13 mouse cellular contexts compared by ENCODE assay signal in genomic region chr11:35053613-35053950, GRCm38 (mm10).
DNase-seq lines count a peak whose midpoint lies in the region; ATAC-seq and TF ChIP-seq lines count a peak whose summit lies in the region.
"Had no signal": no experiment of that assay in that cellular context is flagged by ENCODE, and none has a peak within 500 bp of the region (broad histone marks: within the 10 kb centered on the region; RNA-seq: fewer than 3 reads in every experiment).

No protein-coding gene starts in this region.

- TF ChIP-seq CTCF in intestine, postnatal 0 days (IDR thresholded peaks at IDR 0.05; ENCODE audit: low read depth), result no peak

- H3K4me2 ChIP-seq in intestine, embryonic 14.5 days (ENCODE audit: low read length), result no peak overlapping the region
- no peak overlapping the region for H3K4me2 ChIP-seq in intestine, postnatal 0 days (replicated peaks; ENCODE audit: low read depth)
- 0 out of 2 replicates have a peak overlapping the region, but pooled peaks have one; percentile 6 for H3K4me2 ChIP-seq in lung, embryonic 15.5 days
- H3K4me2 ChIP-seq: forebrain, embryonic 12.5 days had no signal

- no peak overlapping the region for H3K4me3 ChIP-seq in intestine, embryonic 14.5 days (ENCODE audit: low read depth, low read length)
- H3K4me3 ChIP-seq in intestine, postnatal 0 days (ENCODE audit: low read depth, low read length), result no peak overlapping the region
- no peak overlapping the region for H3K4me3 ChIP-seq in lung, embryonic 15.5 days
- H3K4me3 ChIP-seq: forebrain, embryonic 12.5 days; layer of hippocampus, adult 2 months had no signal

- H3K27ac ChIP-seq in intestine, embryonic 14.5 days (ENCODE audit: low read depth), result peak overlapping the region; percentile 43; the same call in 1 of the 2 replicates
- H3K27ac ChIP-seq in intestine, postnatal 0 days (ENCODE audit: low read depth, low read length), result no peak overlapping the region
- H3K27ac ChIP-seq in lung, embryonic 15.5 days, result peak overlapping the region; percentile 75
- H3K27ac ChIP-seq: forebrain, embryonic 12.5 days; layer of hippocampus, adult 2 months had no signal

- H3K9ac ChIP-seq in intestine, embryonic 14.5 days (ENCODE audit: low read length), result no peak overlapping the region
- no peak overlapping the region for H3K9ac ChIP-seq in intestine, postnatal 0 days (ENCODE audit: low read depth, low read length)
- H3K9ac ChIP-seq in lung, embryonic 15.5 days, result no peak overlapping the region
- H3K9ac ChIP-seq: forebrain, embryonic 12.5 days had no signal

- no peak for DNase-seq in intestine, embryonic 14.5 days (ENCODE audit: low spot score)
- peak; percentile 82 for DNase-seq in 3T3-L1 (ENCODE audit: low read depth, low spot score)
- DNase-seq in adrenal gland, postnatal 36 days, result peak; percentile 17 to 41
- no peak for DNase-seq in spleen, adult 18-20 months
- DNase-seq: cerebellum, postnatal 36 days; gastrocnemius, postnatal 14 days; heart, postnatal 14 days; thymus, adult 18-20 months had no signal

- H3K36me3 ChIP-seq in intestine, embryonic 14.5 days (ENCODE audit: control insufficient read depth, insufficient read depth, low read length), result no peaks in the 10 kb centered on the region
- H3K36me3 ChIP-seq in intestine, postnatal 0 days (ENCODE audit: control insufficient read depth, insufficient read depth), result no peaks in the 10 kb centered on the region
- H3K36me3 ChIP-seq in lung, embryonic 15.5 days, result no peaks in the 10 kb centered on the region
- H3K36me3 ChIP-seq: forebrain, embryonic 12.5 days had no signal

- no peaks in the 10 kb centered on the region; the same call in 1 of the 2 replicates for H3K4me1 ChIP-seq in intestine, embryonic 14.5 days (replicated peaks; ENCODE audit: control insufficient read depth, insufficient read depth, low read length)
- H3K4me1 ChIP-seq in intestine, postnatal 0 days (replicated peaks; ENCODE audit: control insufficient read depth, insufficient read depth, low read length), result no peaks in the 10 kb centered on the region
- H3K4me1 ChIP-seq in lung, embryonic 15.5 days, result peaks cover 20% of the 10 kb centered on the region
- H3K4me1 ChIP-seq: forebrain, embryonic 12.5 days had no signal

- 31% methylated on average over 2 of the region's 2 CpGs for WGBS in intestine, embryonic 14.5 days
- 32% methylated on average over 2 of the region's 2 CpGs for WGBS in intestine, postnatal 0 days
- 14% methylated on average over 2 of the region's 2 CpGs for WGBS in lung, embryonic 15.5 days

- H3K9me3 ChIP-seq in intestine, embryonic 14.5 days (ENCODE audit: control insufficient read depth, low read length), result no peaks in the 10 kb centered on the region
- no peaks in the 10 kb centered on the region for H3K9me3 ChIP-seq in intestine, postnatal 0 days (ENCODE audit: control insufficient read depth)
- no peaks in the 10 kb centered on the region for H3K9me3 ChIP-seq in lung, embryonic 15.5 days
- H3K9me3 ChIP-seq: forebrain, embryonic 12.5 days had no signal

- H3K27me3 ChIP-seq in intestine, embryonic 14.5 days (replicated peaks; ENCODE audit: control insufficient read depth, insufficient read depth, low read length), result no peaks in the 10 kb centered on the region
- no peaks in the 10 kb centered on the region for H3K27me3 ChIP-seq in intestine, postnatal 0 days (replicated peaks; ENCODE audit: control insufficient read depth, insufficient read depth, low read length)
- H3K27me3 ChIP-seq in lung, embryonic 15.5 days, result no peaks in the 10 kb centered on the region
- H3K27me3 ChIP-seq: forebrain, embryonic 12.5 days had no signal

- no peak for ATAC-seq in intestine, embryonic 14.5 days (replicated peaks; ENCODE audit: low FRiP score, low TSS enrichment, low read depth)
- no peak for ATAC-seq in intestine, postnatal 0 days
- peak; percentile 92 for ATAC-seq in lung, embryonic 15.5 days (ENCODE audit: borderline replicate concordance, extremely low read depth, low FRiP score, low TSS enrichment)
- ATAC-seq in monocyte, adult 5-6 weeks (replicated peaks; ENCODE audit: insufficient number of reproducible peaks, low FRiP score, low TSS enrichment, poor library complexity, severe bottlenecking), result no peak

Comparison
In these comparisons a context has a peak if more than half of its experiments do, and no peak if none do; other contexts are left out.
1. DNase-seq: peak in 3T3-L1 (single experiment) and adrenal gland, postnatal 36 days (2 of 2); none in intestine, embryonic 14.5 days (single experiment) and spleen, adult 18-20 months (0 of 2).